Mouse (Mus musculus) megakaryocyte, adult 5-6 weeks (primary cell): ENCODE measurements around the gene Lmbr1l. TPM values are rescaled to one million over a fixed set of nuclear protein-coding genes. Genes with fewer than 3 reads are reported as not detected.
A peak's percentile ranks its signal among the peaks of the same experiment; 100 is the strongest.
"Not testable (repeated sequence)": the region's sequence is repeated elsewhere in the genome, so short reads cannot be mapped to it uniquely, and the experiment has no call there.

Experiments
- ATAC-seq: 2 replicates; pipeline ENCODE4 v1.8.0; 2016; ENCODE audit warnings: mild to moderate bottlenecking, inconsistent platforms; ENCODE audit not compliant: poor library complexity, severe bottlenecking
- total RNA-seq, 2 experiments: library from RNA; stranded (forward) in 1 of 2; stranded (reverse) in 1 of 2; fragments of 153-499, 151-499 nt in 1 of 2; fragments of 221-1000, 200-1000 nt in 1 of 2; gene quantifications; 2 replicates each; pipeline versions ENCODE4 v1.2.3 to v1.2.4; 2015 to 2017

Lmbr1l gene
- total RNA-seq, 2 experiments from 2014 or later, result 11.1 to 28.8 TPM

GRCm38 (mm10) chr15:98940816-98941215 is 22.8 kb upstream of the Lmbr1l start:
- ATAC-seq, result no peak

- ATAC-seq, result peak; percentile 83
Measured at GRCm38 (mm10) chr15:98934217-98934839, 16.3 kb upstream of the Lmbr1l start, which contains the start of gene Tuba1b. Tuba1b (minus strand) TSS chr15:98934565.

- peak; percentile 63 for ATAC-seq
Measured at GRCm38 (mm10) chr15:98933833-98934216, 15.8 kb upstream of the Lmbr1l start.

- ATAC-seq, result not testable (repeated sequence)
Measured at GRCm38 (mm10) chr15:98933004-98933671, 15.1 kb upstream of the Lmbr1l start.

- no peak for ATAC-seq
Measured at GRCm38 (mm10) chr15:98930998-98931397, 13.0 kb upstream of the Lmbr1l start.

- ATAC-seq, result no peak
Measured at GRCm38 (mm10) chr15:98930017-98930734, 12.1 kb upstream of the Lmbr1l start.

GRCm38 (mm10) chr15:98928598-98929240 is 10.7 kb upstream of the Lmbr1l start:
- ATAC-seq, result peak; percentile 75

GRCm38 (mm10) chr15:98927566-98927965 is 9.5 kb upstream of the Lmbr1l start:
- ATAC-seq, result peak; percentile 18

- no peak for ATAC-seq
Measured at GRCm38 (mm10) chr15:98924682-98925081, 6.7 kb upstream of the Lmbr1l start.

GRCm38 (mm10) chr15:98923031-98923537 is 5.1 kb upstream of the Lmbr1l start:
- ATAC-seq, result no peak

- ATAC-seq, result no peak
Measured at GRCm38 (mm10) chr15:98922581-98922980, 4.5 kb upstream of the Lmbr1l start.

- no peak for ATAC-seq
Measured at GRCm38 (mm10) chr15:98921510-98921909, 3.5 kb upstream of the Lmbr1l start.

GRCm38 (mm10) chr15:98918499-98918895 is 466 bp upstream of the Lmbr1l start:
- not testable (repeated sequence) for ATAC-seq

- ATAC-seq, result no peak
Measured at GRCm38 (mm10) chr15:98917091-98917490, 940 bp downstream of the Lmbr1l start.

- ATAC-seq, result no peak
Measured at GRCm38 (mm10) chr15:98916016-98916415, 2.0 kb downstream of the Lmbr1l start.

GRCm38 (mm10) chr15:98914903-98915302 is 3.1 kb downstream of the Lmbr1l start:
- ATAC-seq, result no peak

- peak; percentile 43; the same call in 1 of the 2 replicates for ATAC-seq
Measured at GRCm38 (mm10) chr15:98904692-98905091, 13.3 kb downstream of the Lmbr1l start.

- ATAC-seq, result no peak
Measured at GRCm38 (mm10) chr15:98902600-98902999, 15.4 kb downstream of the Lmbr1l start.

GRCm38 (mm10) chr15:98901530-98901929 is 16.5 kb downstream of the Lmbr1l start:
- no peak for ATAC-seq

- ATAC-seq, result no peak
Measured at GRCm38 (mm10) chr15:98897928-98898800, 19.9 kb downstream of the Lmbr1l start, which contains the start of gene Dhh. Dhh (minus strand) TSS chr15:98898540.
